Mouse (Mus musculus) heart, postnatal 10 days (tissue): ENCODE results near the gene Pla1a. TPM values are rescaled to one million over a fixed set of nuclear protein-coding genes. Genes with fewer than 3 reads are reported as not detected.
"Not testable (repeated sequence)": the region's sequence is repeated elsewhere in the genome, so short reads cannot be mapped to it uniquely, and the experiment has no call there.

ENCODE experiments used
- DNase-seq, 2 experiments: peaks; one replicate each; pipeline ENCODE4 v3.0.0; 2021
- intact Hi-C: fragments of 180-260 bp; cut with DNase I; formaldehyde crosslinking; loops from one replicate; pipeline ENCODE4 v1.15.1; 2025
- total RNA-seq, 2 experiments: library from RNA; stranded (reverse); gene quantifications; 2 replicates each; pipeline ENCODE4 v1.2.3; 2021

Pla1a gene
- total RNA-seq, 2 experiments from 2014 or later, result 9.8 to 12.1 TPM

DNA sequence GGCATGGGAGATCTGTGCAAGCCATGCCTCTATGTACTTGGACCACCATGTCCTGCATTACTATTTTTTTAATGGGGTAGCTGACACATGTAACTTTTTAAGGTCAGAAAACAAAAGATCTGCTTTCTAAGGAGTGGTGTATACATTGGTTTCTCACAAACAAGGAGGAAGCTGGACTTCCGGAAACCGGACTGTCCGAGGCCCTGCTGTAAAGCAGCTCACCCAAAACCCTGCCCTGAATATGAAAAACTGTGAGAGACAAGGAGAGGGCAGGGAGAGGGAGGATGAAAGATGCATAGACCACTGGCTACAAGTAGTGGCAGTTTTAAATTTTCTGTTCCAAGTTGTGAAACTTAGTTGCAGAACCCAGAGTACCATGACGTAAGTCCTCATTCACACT is 27.0 kb upstream of the Pla1a start:
- DNase-seq, result no peak
- intact Hi-C loops, result no loop called here

DNA sequence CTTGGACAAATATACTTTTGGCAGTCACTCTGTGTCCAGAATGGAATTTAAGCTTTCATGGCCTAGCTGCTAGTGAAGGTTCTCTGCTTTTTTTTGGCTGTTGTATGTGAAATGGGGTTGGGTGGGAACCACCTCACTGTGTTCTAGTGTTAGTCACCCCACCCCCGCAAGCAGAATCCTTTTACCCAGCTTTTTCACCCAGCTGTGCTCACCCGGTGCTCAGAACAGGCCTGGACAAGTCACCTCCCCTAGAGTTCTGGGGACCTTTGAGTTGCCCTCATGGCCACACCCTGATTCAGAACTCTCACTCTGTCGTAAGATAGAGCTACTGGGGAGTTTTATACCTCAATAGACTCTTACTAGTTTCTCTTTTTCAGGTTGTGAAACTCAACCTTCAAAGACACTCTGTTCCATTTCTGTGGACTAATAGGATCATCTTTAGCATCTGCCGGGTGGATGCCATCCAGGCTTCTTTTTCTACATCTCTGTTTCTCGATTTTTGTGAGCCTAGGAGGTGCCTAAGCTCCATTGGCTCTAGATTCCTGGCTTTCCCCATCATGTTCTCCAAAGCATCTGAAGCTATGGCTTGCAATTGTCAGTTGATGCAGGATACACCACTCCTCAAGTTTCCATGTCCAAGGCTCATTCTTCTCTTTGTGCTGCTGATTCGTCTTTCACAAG is 25.8 kb upstream of the Pla1a start:
- peak in 1 of 2 experiments; percentile 20 for DNase-seq
- intact Hi-C loops, result no loop called here

DNA sequence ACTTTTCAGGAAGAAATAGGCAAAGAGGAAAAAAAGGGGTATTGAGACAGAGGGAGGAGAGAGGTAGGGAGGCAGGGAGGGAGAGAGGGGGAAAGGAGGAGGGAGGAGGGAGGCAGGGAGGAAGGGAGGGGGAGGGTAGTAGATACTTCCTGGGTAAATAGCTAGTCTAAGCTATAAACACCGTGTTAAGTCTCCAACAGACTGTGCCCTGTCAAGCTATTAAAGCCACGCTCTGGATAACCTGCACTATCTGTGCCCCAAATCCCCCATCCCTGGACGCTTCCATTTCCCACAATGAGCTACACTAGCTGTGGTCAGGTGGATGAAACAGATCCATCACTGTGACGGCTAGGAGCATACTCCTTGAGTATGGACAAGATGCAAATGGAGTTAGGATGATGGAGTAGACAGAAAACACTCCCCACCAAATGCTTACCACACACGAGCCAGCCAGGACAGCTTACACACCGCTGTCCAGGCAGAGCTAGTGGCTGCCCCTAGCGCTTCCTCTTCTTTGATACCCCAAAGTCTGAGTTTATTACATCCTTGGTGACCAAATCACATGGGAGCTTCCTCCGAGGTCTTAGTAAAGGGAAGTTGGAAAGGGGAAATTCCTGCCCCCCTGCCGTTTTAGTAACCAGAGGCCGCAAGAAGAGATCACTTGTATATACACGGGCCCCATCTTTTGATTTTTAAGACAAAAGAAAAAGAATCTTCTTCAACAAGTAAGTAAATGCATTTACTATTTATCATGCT is 24.0 kb upstream of the Pla1a start:
- intact Hi-C loops, result no loop called here
- no peak for DNase-seq

DNA sequence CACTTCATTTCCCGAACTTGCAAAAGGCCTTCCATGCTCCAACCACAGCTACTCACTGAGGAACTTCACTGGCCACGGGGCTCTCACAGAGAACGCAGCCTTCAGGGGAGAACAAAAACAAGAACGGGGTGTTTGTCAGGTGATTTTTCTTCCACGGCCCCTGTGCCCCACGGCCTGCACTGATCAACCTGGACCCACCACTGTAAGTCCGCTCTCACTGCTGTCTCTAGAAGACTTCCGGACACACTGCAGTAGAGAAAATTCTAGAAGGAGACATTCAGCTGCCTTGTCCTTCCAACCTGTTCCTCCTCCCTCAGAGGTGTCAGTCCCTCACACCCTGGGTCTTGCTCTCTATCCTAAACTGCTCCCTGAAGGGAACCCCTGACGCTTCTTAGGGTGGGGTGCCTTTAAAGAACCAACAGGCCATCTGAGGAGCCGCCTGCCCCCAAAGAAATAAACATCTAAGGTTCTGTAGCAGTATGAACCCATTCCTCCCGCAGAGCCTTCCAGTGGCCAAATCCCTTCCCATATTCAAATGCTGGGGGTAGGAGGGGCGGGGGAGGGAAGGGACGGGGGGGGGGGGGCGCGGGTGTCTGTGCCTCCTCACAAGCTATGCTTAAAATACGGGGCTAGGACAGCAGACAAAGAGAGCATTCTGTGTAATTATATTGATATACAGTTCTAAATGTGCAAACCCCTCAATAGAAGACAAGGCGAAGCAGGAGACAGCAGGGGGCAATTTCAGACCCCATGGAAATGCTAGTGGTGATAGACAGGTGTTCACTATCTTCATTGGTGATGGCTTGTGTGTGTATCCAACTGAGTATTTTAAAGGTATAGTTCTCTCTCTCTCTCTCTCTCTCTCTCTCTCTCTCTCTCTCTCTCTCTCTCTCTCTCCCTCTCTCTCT is 22.8 kb upstream of the Pla1a start, which contains the start of gene Cd80:
Gene Cd80, plus strand, starts transcription at position 51 of the 908 bp plus-strand sequence.
- no peak for DNase-seq
- intact Hi-C loops, result no loop called here

DNA sequence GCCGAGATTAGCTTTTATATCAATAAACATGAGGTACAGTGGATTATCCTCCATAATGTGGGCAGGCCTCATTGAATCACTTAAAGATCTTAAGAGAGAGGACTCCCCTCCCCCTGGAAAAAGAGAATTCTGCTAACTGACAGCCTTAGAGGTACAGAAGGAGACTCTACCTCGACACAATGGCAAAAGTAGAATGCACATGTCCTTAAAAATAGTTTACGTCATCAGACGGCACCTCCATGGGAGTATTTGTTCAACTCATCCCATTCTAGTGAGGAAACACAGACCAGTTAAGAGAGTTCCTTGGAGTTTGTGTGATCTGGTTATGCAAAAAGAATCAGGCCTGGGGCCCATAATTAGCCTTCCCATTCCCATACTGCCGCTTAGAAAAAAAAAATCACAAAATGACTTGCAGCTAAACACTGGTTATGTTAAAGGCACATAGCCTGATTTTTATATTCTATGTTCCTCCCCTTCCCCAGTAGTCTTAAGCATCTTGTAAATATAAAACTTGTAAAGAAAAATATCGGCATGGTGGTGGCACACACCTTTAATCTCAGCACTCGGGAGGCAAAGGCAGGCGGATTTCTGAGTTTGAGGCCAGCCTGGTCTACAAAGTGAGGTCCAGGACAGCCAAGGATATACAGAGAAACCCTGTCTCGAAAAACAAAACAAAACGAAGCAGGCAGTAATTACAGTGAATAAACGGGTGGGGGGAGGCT is 21.7 kb upstream of the Pla1a start:
- intact Hi-C loops, result loop anchor here (5.0 kb wide), 1 partner anchor 57 kb away; no protein-coding TSS in a partner anchor
- DNase-seq, result no peak

DNA sequence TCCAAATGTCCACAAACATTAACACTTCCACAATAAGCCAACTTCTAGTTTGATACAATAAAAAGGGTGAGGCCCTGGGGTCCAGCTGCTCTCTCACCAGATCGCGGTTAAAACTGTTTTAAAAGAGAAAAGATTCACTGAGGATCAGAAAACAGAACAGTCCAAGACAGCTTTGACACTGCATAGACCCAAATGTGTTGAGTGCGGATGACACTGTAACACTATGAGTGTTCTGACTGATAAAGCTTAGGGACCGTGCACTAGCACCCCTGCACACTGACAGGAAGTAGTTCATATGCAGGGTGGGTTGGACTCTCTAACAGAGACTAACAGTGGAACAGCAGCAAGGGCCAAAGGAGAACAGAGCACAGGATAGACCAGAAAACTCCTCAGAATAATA is 21.0 kb upstream of the Pla1a start:
- no peak for DNase-seq
- intact Hi-C loops, result loop anchor here (2.0 to 5.0 kb wide), 2 partner anchors 57 to 107 kb away; partner anchors contain the start of genes Cox17 and Gm21987

DNA sequence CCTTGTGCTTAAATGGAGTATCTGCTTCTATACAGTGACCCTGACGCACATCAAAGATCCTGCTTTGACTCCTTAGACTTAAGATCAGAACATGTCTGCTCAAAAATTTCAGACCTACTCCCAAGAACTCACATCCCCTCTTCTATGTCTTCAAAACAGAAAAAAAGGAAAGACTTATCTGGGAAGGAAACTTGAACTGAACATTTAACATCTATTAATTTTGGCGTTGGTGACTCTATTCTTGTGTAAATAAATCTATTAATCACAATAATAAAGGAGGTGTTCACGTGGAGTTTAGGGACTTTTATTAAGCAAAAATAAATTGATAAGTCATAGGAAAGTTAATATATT is 20.2 kb upstream of the Pla1a start:
- intact Hi-C loops, result loop anchor here (2.0 to 5.0 kb wide), 2 partner anchors 56 to 106 kb away; partner anchors contain the start of genes Cox17 and Gm21987
- no peak for DNase-seq

DNA sequence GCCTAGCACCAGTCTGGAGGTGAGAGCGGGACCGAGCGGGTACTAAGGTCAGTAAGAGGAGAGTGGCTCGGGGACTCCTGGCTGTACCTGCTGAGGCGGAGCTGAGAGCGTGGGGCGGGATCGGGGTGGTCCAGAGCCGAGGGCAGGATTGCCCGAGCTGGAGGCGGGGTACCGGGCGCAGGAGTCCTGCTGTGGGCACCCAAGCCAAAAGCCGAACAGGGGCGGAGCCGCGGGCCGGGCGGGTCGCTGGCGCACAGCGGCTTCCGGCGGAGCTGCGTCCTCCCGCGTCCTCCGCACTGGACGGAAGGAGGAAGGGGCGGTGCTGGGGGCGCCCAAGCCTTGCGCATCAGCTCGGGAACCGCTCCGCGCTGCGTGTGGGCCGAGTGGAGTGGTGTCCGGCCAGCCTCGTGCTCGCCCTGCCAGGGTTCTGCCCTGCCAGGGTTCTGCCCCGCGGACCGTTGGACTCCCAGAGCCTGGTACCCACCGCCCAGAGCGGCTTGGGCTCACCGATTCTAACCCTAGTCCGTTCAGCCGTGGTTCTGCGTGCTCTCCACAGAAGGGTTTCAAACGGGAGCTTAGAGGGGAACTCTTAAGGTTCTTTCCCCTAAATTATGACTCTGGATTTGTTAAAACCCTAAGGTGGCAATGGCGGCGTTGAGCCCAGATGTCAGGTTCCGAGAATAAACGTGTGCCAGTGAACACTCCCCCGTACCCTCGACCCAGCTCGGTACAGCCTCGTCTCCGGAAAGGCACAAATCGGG is 19.7 kb upstream of the Pla1a start, which contains the start of gene Adprh:
Gene Adprh, minus strand, starts transcription at position 262 of the 761 bp plus-strand sequence.
- intact Hi-C loops, result loop anchor here (2.0 to 5.0 kb wide), 2 partner anchors 55 to 106 kb away; partner anchors contain the start of genes Cox17 and Gm21987

DNA sequence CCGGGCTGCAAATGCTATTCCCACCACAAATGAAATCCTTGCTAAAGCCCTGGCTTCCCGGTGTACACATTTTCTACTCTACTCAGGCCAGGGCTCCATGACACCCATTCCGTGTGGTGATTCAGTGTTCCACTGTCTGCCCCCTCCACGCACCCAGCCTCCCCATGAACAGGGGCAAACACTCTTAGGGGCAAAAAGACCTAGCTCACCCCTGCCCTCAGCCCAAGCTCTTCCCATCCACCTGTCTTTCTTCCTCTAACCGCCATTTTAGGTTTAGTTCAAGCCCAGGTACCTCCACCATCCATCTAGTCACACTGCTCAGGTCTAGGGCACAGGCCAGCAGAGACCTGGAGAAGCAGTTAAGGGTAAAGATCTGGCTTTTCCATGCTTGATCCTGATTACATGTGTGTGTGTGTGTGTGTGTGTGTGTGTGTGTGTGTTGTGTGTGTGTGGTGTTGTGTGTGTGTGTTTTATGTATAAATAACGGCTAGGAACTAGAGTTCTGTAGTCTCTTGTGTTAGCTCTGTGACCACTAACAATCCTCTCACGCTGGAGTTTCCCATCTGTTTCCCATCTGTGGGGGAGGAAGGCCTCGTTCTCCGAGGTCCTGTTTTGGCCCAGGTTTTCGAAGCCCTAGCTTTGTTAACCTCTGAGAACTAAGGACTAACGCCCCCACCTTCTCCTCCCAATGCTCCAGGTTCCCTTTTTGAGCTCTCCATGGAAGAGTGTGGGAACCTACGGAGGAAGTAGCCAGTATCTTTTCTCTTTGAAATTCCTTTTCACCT is 18.7 kb upstream of the Pla1a start:
- intact Hi-C loops, result loop anchor here (2.0 to 5.0 kb wide), 2 partner anchors 54 to 105 kb away; partner anchors contain the start of genes Cox17 and Gm21987
- peak; percentile 38 for DNase-seq

More for the DNA sequence above, 19.7 kb upstream of the Pla1a start, which contains the start of gene Adprh:
- DNase-seq, result peak; percentile 95 to 96

DNA sequence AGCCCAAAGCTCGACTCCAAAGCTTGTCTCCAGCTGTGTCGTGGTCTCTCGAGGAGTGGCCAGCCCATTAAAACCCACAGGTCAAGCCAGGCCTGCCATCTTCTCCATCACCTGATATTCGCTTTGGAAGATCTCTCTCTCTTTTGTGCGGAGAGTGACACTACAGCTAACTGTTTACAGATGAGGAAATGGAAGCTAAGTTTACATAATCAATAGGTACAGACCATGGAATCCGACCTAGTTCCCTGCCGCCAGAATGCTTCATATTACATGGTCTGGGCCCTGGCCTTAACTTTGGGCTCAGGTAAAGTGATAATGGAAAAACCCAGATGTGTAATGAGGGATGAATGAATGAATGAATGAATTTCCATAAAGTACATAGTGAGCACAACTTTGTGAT is 17.8 kb upstream of the Pla1a start:
- intact Hi-C loops, result loop anchor here (5.0 kb wide), 1 partner anchor 53 kb away; no protein-coding TSS in a partner anchor
- no peak for DNase-seq

DNA sequence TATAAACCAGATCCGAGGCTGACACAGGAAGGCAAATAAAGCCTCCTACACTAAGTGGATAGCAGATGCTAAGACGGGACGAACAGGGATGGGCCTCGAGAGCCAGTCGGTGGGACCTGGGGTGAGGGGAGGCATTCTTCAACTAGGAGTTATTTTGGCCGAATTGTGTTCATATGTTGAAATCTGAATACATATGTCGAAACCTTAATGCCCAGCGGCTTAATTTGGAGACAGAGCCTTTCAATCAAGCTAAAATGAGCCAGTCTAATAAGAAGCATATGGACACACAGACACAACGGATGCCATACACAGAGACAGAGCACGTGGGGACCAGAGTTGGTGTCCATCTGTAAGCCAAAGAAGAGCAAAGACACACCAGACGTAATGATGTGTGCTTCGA is 15.5 kb upstream of the Pla1a start:
- intact Hi-C loops, result no loop called here
- no peak for DNase-seq

DNA sequence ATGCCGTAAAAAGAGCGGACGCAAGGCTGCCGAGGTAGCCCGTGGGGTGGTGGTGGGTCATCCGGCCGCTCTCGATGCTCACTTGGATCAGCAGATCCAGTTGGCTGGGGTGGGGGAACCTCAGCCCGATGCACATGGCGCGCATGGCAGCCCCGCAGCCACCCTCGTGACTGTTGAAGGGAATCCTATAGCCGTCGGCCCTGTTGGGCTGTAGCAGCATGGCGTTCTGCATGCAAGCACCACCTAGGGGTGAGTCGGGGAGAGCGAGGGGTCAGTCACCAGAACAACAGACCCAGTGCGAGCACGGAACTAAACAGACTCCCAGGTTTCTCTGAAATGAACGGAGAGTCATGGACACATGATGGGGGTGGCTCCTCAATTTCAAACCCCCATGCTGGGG is 14.4 kb upstream of the Pla1a start:
- DNase-seq, result no peak
- intact Hi-C loops, result no loop called here

DNA sequence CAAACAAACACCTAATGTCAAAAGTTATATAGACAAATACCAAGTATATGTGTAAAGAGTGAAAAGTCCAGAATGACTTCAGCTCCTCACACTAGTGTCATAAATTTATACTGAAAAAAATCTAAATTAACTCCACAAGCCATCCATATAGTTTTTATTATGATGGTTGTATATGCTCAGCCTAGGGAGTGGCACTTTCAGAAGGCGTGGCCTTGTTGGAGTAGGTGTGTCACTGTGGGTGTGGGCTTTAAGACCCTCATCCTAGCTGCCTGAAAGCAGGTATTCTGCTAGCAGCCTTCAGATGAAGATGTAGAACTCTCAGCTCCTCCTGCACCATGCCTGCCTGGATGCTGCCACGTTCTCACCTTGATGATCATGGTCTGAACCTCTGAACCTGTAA is 13.2 kb upstream of the Pla1a start:
- DNase-seq, intact Hi-C loops: not testable (repeated sequence)

DNA sequence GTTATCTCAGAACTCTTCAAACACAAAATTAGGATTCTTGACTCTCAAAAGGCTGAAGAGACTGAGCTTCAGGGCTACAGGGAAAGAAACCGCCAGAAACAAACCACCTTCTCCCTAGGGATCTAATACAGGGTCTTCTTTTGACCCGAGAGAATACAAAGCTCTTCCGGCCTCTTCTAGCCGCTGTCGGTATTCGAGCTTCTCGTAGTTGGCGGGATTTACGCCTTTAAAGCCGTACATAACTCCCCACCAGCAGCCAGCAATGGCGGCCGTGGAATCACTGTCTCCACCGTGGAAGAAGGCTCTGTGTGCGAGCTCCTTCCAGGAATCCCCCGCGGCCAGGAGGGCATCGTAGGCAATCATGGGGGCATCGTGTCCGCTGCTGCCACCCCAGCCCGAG is 12.6 kb upstream of the Pla1a start:
- intact Hi-C loops, result no loop called here
- no peak for DNase-seq

DNA sequence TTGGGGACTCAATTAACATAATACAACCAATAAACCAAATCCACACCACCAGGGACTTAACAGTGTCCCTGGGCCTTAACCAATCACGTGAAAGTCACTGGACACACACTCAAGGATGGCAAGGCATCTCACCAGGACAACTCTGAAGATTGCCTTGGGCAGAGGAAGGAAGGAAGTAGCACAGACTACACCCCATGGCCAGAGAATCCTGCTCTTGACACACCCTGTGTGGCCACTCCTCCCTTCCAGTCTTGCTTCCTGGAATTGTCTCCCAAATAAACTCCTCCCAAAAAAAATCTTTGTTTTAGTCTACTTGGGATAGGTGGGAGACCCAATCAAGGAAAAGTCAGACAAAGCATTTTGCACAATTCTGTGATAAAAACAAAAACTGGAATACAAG is 12.1 kb upstream of the Pla1a start:
- intact Hi-C loops, result no loop called here
- no peak for DNase-seq

DNA sequence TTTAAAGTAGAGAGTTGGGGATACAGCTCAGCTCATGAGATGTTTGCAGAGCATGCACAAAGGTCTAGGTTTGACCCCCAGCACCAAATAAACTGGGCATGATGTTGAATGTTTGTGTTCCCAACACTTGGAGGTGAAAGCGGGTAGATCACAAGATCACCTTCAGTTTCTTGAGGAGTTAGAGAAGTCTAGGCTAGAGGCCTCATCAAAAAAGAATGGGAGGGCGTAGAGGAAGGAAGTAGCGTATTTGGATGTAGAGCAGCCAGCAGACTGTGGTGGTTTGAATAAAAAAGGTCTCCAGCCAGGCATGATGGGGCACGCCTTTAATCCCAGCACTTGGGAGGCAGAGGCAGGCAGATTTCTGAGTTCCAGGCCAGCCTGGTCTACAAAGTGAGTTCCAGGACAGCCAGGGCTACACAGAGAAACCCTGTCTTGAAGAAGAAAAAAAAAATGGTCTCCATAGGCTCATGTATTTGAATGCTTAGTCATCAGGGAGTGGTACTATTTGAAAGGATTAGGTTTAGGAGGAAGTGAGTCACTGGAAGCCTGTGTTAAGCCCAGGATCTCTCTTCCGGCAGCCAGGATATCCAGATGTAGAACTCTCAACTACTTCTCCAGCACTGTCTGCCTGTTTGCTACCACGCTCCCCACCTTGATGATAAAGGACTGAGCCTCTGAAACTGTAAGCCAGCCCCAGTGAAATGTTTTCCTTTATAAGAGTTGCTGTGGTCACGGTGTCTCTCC is 10.9 kb upstream of the Pla1a start:
- no peak for DNase-seq
- intact Hi-C loops, result no loop called here

DNA sequence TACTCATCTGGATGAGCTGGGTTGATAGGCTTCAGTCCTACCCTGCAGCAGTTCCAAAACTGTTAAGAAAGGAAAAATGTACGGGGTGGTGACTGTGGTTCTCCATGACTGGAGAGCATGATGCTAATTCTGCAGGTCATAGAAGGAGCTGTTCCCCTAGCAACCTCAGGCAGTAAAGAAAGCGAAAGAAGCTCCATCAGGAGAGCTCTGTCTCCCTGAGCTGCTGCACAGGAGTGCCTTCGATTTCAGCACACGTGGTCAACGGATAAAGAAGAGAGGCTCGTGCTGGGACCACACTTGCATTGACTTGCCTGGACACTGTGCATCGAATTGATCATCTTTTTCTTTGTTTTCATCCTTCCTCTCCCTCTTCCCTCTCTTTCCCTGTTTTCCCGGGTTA is 9.3 kb upstream of the Pla1a start:
- intact Hi-C loops, result no loop called here
- DNase-seq, result no peak

DNA sequence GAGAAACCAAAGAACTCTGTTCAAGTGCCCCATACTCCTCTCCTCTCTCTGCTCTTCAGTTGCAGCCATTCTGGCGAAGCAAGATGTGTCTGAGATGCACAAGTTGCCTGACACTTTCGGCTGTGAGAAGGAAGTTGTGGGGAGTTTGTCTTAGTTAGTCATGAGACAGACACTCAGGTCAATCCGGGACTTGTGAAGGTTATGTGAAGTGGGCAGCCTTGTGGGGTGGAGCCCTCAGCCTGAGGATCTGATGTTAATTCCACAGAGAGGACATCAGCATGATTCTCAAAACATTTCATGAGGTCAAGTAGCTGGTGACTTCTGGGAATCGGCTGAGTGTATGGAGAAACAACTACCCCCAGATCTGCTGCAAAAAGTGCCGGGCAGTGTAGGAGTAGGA is 8.7 kb upstream of the Pla1a start:
- intact Hi-C loops, result no loop called here
- no peak for DNase-seq
